Mouse (Mus musculus) CH12.LX (cell line): ENCODE measurements around the gene Myocd. TPM values are rescaled to one million over a fixed set of nuclear protein-coding genes. Genes with fewer than 3 reads are reported as not detected.

Experiments used
- DNase-seq: peaks from one replicate; pipeline ENCODE4 v3.0.0-alpha.2; 2013; ENCODE audit errors: extremely low read depth
- H3K27ac ChIP-seq: 2 replicates; pipeline ENCODE4 v1.5.1; 2012; ENCODE audit warnings: low read depth, mild to moderate bottlenecking, control low read depth, moderate library complexity; ENCODE audit not compliant: insufficient read depth
- H3K27me3 ChIP-seq: replicated peaks from 2 replicates; pipeline ENCODE3; 2012; ENCODE audit warnings: inconsistent platforms
- H3K36me3 ChIP-seq, 2 experiments: replicated peaks in 1 of 2; 2 replicates each; pipeline versions ENCODE3 to v1.6.1; 2012; ENCODE audit warnings: inconsistent platforms in 1 of 2, low read length in 1 of 2, mild to moderate bottlenecking in 1 of 2, mixed read lengths in 1 of 2, moderate library complexity in 1 of 2; ENCODE audit not compliant: control insufficient read depth in 1 of 2, insufficient read depth in 1 of 2
- H3K4me1 ChIP-seq, 2 experiments: 2 replicates each; pipeline ENCODE4 v1.6.1; 2012; ENCODE audit warnings: inconsistent platforms in 1 of 2, moderate library complexity in 1 of 2; ENCODE audit not compliant: insufficient read depth in 2 of 2, control insufficient read depth in 1 of 2
- H3K4me2 ChIP-seq: 2 replicates; pipeline ENCODE4 v1.6.1; 2012; ENCODE audit warnings: low read depth, mild to moderate bottlenecking, control low read depth; ENCODE audit not compliant: poor library complexity, insufficient read depth, severe bottlenecking
- H3K4me3 ChIP-seq, 3 experiments: fragments of 150-350 bp in 1 of 3; sonication (generic) in 1 of 3; replicated peaks in 1 of 3; 2 replicates each; pipeline versions ENCODE3 to v1.5.1; 2011 to 2012; ENCODE audit warnings: low read depth in 2 of 3, low read length in 2 of 3, mild to moderate bottlenecking in 2 of 3, moderate library complexity in 2 of 3, control low read depth in 1 of 3, improper control_type of control experiment in 1 of 3, inconsistent platforms in 1 of 3, mixed read lengths in 1 of 3; ENCODE audit not compliant: poor library complexity in 1 of 3
- H3K79me2 ChIP-seq: replicated peaks from 2 replicates; pipeline ENCODE4 v1.6.1; 2012; ENCODE audit warnings: mild to moderate bottlenecking, moderate library complexity; ENCODE audit not compliant: control insufficient read depth, poor library complexity, insufficient read depth, severe bottlenecking; ENCODE audit errors: extremely low read depth
- H3K9ac ChIP-seq: 2 replicates; pipeline ENCODE4 v1.6.1; 2012; ENCODE audit warnings: low read depth, mild to moderate bottlenecking, control low read depth, moderate library complexity; ENCODE audit not compliant: insufficient read depth
- H3K9me3 ChIP-seq: replicated peaks from 2 replicates; pipeline ENCODE3; 2012; ENCODE audit warnings: low read length, inconsistent platforms, mixed read lengths
- BHLHE40 ChIP-seq: IDR thresholded peaks from 2 replicates; pipeline ENCODE4 v1.6.1; 2011; ENCODE audit warnings: mild to moderate bottlenecking, low read depth, low read length, improper control_type of control experiment
- CHD1 ChIP-seq: IDR thresholded peaks from 2 replicates; pipeline ENCODE4 v1.6.1; 2012; ENCODE audit warnings: low read depth, low read length, improper control_type of control experiment, inconsistent platforms
- ELF1 ChIP-seq: IDR thresholded peaks from 2 replicates; pipeline ENCODE4 v1.6.1; 2014; ENCODE audit warnings: low read depth, mild to moderate bottlenecking, inconsistent platforms, low read length, improper control_type of control experiment
- ETS1 ChIP-seq: conservative IDR thresholded peaks from 2 replicates; pipeline ENCODE4 v1.6.1; 2012; ENCODE audit warnings: low read depth, mild to moderate bottlenecking, inconsistent platforms, low read length, improper control_type of control experiment, moderate library complexity
- HCFC1 ChIP-seq: IDR thresholded peaks from 2 replicates; pipeline ENCODE4 v1.6.1; 2012; ENCODE audit warnings: low read depth, mild to moderate bottlenecking, inconsistent platforms, low read length, improper control_type of control experiment
- IRF4 ChIP-seq: IDR thresholded peaks from 2 replicates; pipeline ENCODE4 v1.6.1; 2014; ENCODE audit warnings: low read depth, mild to moderate bottlenecking, inconsistent platforms, low read length, improper control_type of control experiment
- JUND ChIP-seq: conservative IDR thresholded peaks from 2 replicates; pipeline ENCODE4 v1.6.1; 2011; ENCODE audit warnings: low read depth, low read length, improper control_type of control experiment
- KAT2A ChIP-seq: IDR thresholded peaks from 2 replicates; pipeline ENCODE4 v1.6.1; 2012; ENCODE audit warnings: low read length, improper control_type of control experiment, inconsistent platforms; ENCODE audit not compliant: insufficient replicate concordance
- MAX ChIP-seq: IDR thresholded peaks from 2 replicates; pipeline ENCODE4 v1.6.1; 2011; ENCODE audit warnings: low read length, improper control_type of control experiment
- MEF2A ChIP-seq: IDR thresholded peaks from 2 replicates; pipeline ENCODE4 v1.6.1; 2014; ENCODE audit warnings: low read depth, mild to moderate bottlenecking, inconsistent platforms, low read length, improper control_type of control experiment, borderline replicate concordance
- NRF1 ChIP-seq: IDR thresholded peaks from 2 replicates; pipeline ENCODE4 v1.6.1; 2014; ENCODE audit warnings: low read depth, mild to moderate bottlenecking, inconsistent platforms, low read length, improper control_type of control experiment, moderate library complexity
- PAX5 ChIP-seq: IDR thresholded peaks from 2 replicates; pipeline ENCODE4 v1.6.1; 2012; ENCODE audit warnings: low read length, inconsistent platforms, mixed read lengths
- POLR2A ChIP-seq: IDR thresholded peaks from 2 replicates; pipeline ENCODE4 v1.6.1; 2011; ENCODE audit warnings: low read depth, mild to moderate bottlenecking, improper control_type of control experiment, low read length
- RAD21 ChIP-seq: IDR thresholded peaks from 2 replicates; pipeline ENCODE4 v1.6.1; 2011; ENCODE audit warnings: low read depth, mild to moderate bottlenecking, low read length, improper control_type of control experiment, moderate library complexity
- RCOR1 ChIP-seq: conservative IDR thresholded peaks from 2 replicates; pipeline ENCODE4 v1.6.1; 2012; ENCODE audit warnings: low read depth, mild to moderate bottlenecking, inconsistent platforms, low read length, improper control_type of control experiment
- SIN3A ChIP-seq: IDR thresholded peaks from 2 replicates; pipeline ENCODE4 v1.6.1; 2012; ENCODE audit warnings: low read length, improper control_type of control experiment, inconsistent platforms
- TBP ChIP-seq: conservative IDR thresholded peaks from 2 replicates; pipeline ENCODE4 v1.6.1; 2011; ENCODE audit warnings: low read depth, low read length, improper control_type of control experiment
- USF1 ChIP-seq: IDR thresholded peaks from 2 replicates; pipeline ENCODE4 v1.6.1; 2014; ENCODE audit warnings: low read depth, mild to moderate bottlenecking, inconsistent platforms, low read length, improper control_type of control experiment
- dilution Hi-C: fragments of 300-500 bp; cut with MboI; formaldehyde crosslinking; loops from 2 replicates; pipeline ENCODE4 v1.14.3; 2020; ENCODE audit warnings: low sequenced_read_pairs; ENCODE audit not compliant: extremely low pct_unique_long_range_greater_than_20kb, extremely low pct_ligation_motif_present
- in situ Hi-C: fragments of 300-500 bp; cut with MboI; formaldehyde crosslinking; loops from 3 replicates; pipeline ENCODE4 v1.14.3; 2019; ENCODE audit warnings: low sequenced_read_pairs, low pct_ligation_motif_present, low pct_unique_long_range_greater_than_20kb, mixed read lengths
- polyA plus RNA-seq: library from polyadenylated mRNA; unstranded; fragments of >175 nt; gene quantifications from 2 replicates; pipeline ENCODE4 v1.2.1, GENCODE M21; 2012; ENCODE audit warnings: low read depth; ENCODE audit not compliant: insufficient read length
- total RNA-seq, 2 experiments: library from RNA; depleted of rRNA; stranded (reverse); fragments of 300-350 nt in 1 of 2; fragments of >200 nt in 1 of 2; gene quantifications; 2 replicates each; pipeline ENCODE4 v1.2.3; 2012 to 2014

Gene Myocd
- total and polyA plus RNA-seq, 3 experiments = not detected

GRCm38 (mm10) chr11:65137145-65137652 lies 132.6 kb downstream of the Myocd start:
- Histone ChIP-seq H3K79me2 (no peaks in the 10 kb centered on the region), H3K36me3 (no peaks in the 10 kb centered on the region), H3K9ac (no peak overlapping the region), H3K4me3 (no peak overlapping the region), H3K9me3 (no peaks in the 10 kb centered on the region), H3K27me3 (no peaks in the 10 kb centered on the region), H3K27ac (no peak overlapping the region), H3K4me2 (no peak overlapping the region), H3K4me1 (no peaks in the 10 kb centered on the region)
- TF ChIP-seq USF1 (no peak), ETS1 (no peak), BHLHE40 (no peak), CHD1 (no peak), ELF1 (no peak), MAX (no peak)
- dilution Hi-C loops = no loop called here
- no peak for DNase-seq
- in situ Hi-C loops = no loop called here

- Histone ChIP-seq H3K9ac (no peak overlapping the region), H3K27ac (no peak overlapping the region), H3K4me3 (no peak overlapping the region), H3K4me1 (no peaks in the 10 kb centered on the region), H3K36me3 (no peaks in the 10 kb centered on the region), H3K79me2 (no peaks in the 10 kb centered on the region), H3K9me3 (no peaks in the 10 kb centered on the region), H3K27me3 (no peaks in the 10 kb centered on the region), H3K4me2 (no peak overlapping the region)
- no peak for DNase-seq
- TF ChIP-seq HCFC1 = no peak
- in situ Hi-C loops = no loop called here
- dilution Hi-C loops = no loop called here
Measured at GRCm38 (mm10) chr11:65135251-65135739, 134.5 kb downstream of the Myocd start.

GRCm38 (mm10) chr11:65133661-65134060 lies 136.1 kb downstream of the Myocd start:
- Histone ChIP-seq H3K36me3 (no peaks in the 10 kb centered on the region), H3K9me3 (no peaks in the 10 kb centered on the region), H3K27ac (no peak overlapping the region), H3K79me2 (no peaks in the 10 kb centered on the region), H3K4me3 (no peak overlapping the region), H3K27me3 (no peaks in the 10 kb centered on the region)
- no peak for DNase-seq
- in situ Hi-C loops = no loop called here
- TF ChIP-seq HCFC1 (no peak), MEF2A (no peak), ETS1 (no peak), JUND (no peak), SIN3A (no peak), RCOR1 (no peak), CHD1 (no peak), POLR2A (no peak), NRF1 (no peak), PAX5 (no peak), KAT2A (no peak), IRF4 (no peak), RAD21 (no peak), TBP (no peak)
- TF ChIP-seq, all 38 proteins: peak for 0
- Histone ChIP-seq H3K9ac (no peak overlapping the region), H3K4me2 (no peak overlapping the region), H3K4me1 (no peaks in the 10 kb centered on the region)
- dilution Hi-C loops = no loop called here
